Mouse (Mus musculus) adrenal gland, adult 8-10 months (tissue): ENCODE measurements around the gene Prcp. TPM values are rescaled to one million over a fixed set of nuclear protein-coding genes. Genes with fewer than 3 reads are reported as not detected.
"Not testable (repeated sequence)": the region's sequence is repeated elsewhere in the genome, so short reads cannot be mapped to it uniquely, and the experiment has no call there.

Source experiments
- DNase-seq: peaks from one replicate; pipeline ENCODE4 v3.0.0; 2022
- total RNA-seq, 4 experiments: library from RNA; stranded (reverse); gene quantifications; 2 replicates each; pipeline ENCODE4 v1.2.4; 2022

Prcp gene
- total RNA-seq, 4 experiments from 2014 or later = 11.0 to 20.7 (median 14.5) TPM

GRCm38 (mm10) chr7:92890618-92891230 lies 16.5 kb downstream of the Prcp start:
- DNase-seq = no peak

- no peak for DNase-seq
These were observed 19.2 kb downstream of the Prcp start for GRCm38 (mm10) chr7:92893478-92893877.

- no peak for DNase-seq
These were observed 21.8 kb downstream of the Prcp start for GRCm38 (mm10) chr7:92896036-92896435.

- no peak for DNase-seq
These were observed 22.8 kb downstream of the Prcp start for GRCm38 (mm10) chr7:92897021-92897420.

DNA sequence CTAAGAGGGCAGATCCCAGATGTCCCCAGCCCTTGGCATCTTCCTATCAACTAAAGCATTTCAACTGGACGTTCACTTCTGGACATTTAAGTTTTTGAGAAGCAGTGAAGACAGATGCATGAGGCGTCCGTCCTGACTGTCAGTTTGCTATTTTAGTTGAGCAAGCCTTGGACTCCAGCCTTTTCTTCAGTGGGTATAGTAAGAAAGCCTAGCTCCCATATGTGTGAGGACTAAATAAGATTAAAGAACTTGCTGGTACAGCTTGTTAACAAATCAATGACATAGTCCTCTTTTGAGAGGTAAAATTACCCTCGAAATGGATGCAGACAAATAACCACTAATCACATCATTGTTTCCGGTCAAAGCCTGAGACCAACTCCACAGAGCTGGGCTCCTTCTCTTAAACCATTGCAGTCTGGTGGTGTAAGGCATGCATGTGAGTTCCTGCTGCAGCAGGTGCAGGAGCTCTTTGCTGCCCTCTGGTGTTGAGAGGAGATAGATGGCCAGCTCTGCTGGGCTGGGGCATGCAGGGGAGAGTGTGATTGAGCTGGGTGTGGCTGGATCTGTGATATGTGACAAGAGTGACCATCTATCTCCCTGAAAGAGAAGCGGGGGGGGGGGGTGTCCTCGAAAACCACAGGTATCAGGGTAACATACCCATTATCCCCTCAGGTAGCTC lies 29.2 kb downstream of the Prcp start:
- peak; percentile 25 for DNase-seq

GRCm38 (mm10) chr7:92904285-92904684 lies 30.0 kb downstream of the Prcp start:
- not testable (repeated sequence) for DNase-seq

- no peak for DNase-seq
These were observed 46.0 kb downstream of the Prcp start for GRCm38 (mm10) chr7:92920172-92920856.

- DNase-seq = no peak
These were observed 46.5 kb downstream of the Prcp start for GRCm38 (mm10) chr7:92920857-92921172.

GRCm38 (mm10) chr7:92932792-92933191 lies 58.5 kb downstream of the Prcp start:
- no peak for DNase-seq

GRCm38 (mm10) chr7:92933308-92933948 lies 59.2 kb downstream of the Prcp start:
- peak; percentile 45 for DNase-seq

GRCm38 (mm10) chr7:92936747-92937146 lies 62.5 kb downstream of the Prcp start:
- DNase-seq = no peak

DNA sequence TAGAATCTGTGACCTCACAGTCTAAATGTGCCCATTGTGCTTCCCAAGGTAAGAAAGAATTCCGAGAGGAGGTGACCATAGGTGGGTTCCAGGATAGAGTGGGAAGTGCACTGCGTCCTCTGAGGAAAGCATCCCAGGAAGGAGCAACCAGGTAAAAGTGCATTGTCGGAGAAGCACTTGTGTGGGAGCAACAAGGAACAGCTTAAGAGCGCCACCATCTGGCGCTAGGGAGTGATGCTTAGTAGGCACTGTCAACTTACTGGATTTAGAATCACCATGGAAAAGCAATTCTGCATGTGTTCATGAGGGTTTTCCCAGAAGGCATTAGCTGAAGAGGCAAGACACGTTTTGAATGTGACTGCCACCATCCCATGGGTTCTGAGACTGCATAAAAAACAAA lies 63.7 kb downstream of the Prcp start:
- peak; percentile 12 for DNase-seq

- DNase-seq = no peak
These were observed 65.5 kb downstream of the Prcp start for GRCm38 (mm10) chr7:92939776-92940175.

DNA sequence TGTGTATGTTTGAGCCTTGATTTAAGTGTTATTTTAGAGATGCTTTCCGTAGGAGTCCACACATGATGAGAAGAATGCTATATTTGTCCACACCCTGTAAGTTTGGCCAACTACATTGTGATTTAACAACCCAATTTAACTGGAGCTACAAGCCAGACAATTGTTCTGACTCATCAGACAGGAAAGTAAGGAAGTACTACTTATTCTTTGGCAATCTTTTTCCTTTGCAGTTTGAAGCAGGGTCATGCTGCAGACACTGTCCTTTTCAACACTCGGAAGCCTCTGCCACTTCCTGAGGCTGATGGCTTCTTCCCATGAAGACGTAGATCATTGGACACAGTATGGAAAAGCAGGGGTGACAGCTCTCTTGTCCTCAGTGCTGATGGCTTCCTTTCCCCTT lies 76.5 kb downstream of the Prcp start:
- peak; percentile 11 for DNase-seq

DNA sequence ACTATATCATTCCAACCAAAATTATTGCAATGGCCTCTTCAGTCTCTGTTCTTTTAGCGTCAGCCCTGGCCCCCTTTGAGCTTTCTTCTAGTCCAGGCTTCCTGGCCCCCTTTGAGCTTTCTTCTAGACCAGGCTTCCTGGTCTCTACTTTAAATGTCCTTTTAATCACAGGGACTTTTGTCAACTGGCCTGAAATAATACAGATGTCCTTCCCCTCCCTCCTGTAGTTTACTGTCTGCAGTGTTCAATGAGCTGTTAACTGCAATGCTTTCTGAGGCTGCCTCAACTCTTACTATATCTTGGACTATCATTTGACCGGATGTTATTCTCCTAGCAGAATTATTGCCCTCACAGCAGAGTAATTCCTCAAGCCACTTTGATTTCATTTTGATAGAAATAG lies 77.9 kb downstream of the Prcp start:
- no peak for DNase-seq

GRCm38 (mm10) chr7:92959758-92960157 lies 85.5 kb downstream of the Prcp start:
- DNase-seq = no peak

DNA sequence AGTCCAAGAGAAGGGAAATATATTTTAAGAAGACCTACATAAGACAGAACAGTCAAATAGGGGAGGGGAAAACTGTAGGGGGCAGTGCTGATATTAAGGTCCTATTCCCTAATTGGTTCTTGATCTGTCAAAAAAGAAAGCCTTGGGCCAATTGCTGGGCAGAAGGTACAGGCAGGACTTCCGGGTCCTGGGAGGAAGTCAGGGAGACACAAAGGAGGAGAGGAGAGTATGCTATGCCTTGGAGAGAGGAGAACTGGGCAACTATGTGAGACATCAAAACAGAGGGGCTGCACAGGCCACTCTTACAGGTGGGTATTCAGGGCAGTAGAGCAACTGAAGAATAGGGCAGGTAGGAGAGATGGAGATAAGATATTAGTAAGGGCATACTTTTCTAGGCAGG lies 87.6 kb downstream of the Prcp start:
- DNase-seq = no peak

DNA sequence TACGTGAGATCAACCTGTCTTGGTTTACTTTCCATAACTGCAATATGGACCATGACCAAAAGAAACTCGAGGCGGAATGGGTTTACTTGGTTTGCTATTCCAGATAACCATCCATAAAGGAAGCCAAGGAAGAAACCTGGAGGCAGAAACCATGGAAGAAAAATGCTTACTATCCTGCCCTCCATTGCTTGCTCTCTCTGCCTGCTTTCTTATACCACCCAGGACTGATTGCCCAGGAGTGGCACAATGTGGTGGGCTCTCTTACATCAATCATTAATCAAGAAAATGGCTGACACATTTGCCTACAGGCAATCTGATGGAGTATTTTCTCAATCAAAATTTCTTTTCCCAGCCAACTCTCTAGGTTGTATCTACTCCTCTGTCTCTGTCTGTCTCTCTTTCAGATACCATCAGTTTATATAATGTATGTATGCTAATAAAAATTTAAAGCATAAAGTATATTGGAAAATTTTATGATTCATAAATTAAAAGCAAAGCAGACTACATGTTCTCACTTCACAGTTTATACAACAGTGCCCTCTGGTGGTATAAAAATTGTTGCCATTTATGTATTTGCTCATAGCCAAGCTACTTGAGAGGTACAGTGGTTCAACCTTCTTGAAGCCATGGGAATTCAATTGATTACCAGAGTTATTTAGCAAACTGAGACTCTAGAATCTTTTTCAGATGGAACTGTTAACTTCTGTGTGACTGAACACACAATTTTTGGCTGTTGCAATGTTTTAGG lies 90.7 kb downstream of the Prcp start:
- DNase-seq = no peak

- DNase-seq = peak; percentile 4
These were observed 93.3 kb downstream of the Prcp start for GRCm38 (mm10) chr7:92967381-92968127.

DNA sequence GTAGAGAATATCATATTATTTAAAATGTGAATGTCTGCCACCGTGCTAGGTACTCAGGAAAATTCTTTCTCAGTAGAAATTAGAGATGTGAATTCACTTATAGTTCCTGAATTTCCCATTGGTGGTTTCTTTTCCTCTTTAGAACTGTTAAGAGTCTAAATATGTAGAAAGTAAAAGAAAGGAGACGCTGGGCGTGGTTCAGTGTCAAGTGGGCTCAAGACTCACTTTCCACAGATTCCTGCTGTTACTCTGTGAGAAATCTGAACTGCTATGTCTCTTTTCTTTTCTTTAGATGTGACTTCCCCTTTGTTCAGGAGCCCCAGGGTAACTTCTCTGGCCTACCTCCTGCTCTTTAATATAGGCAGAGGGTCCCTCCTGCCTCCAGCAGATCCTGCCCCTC lies 103.2 kb downstream of the Prcp start:
- DNase-seq = no peak

- no peak for DNase-seq
These were observed 104.0 kb downstream of the Prcp start for GRCm38 (mm10) chr7:92978225-92978624.

- DNase-seq = not testable (repeated sequence)
These were observed 104.5 kb downstream of the Prcp start for GRCm38 (mm10) chr7:92978720-92979119.
